Mouse (Mus musculus) layer of hippocampus, postnatal 10 days (tissue): Measurements from ENCODE around the gene Nek8. TPM values are rescaled to one million over a fixed set of nuclear protein-coding genes. Genes with fewer than 3 reads are reported as not detected.

Source experiments
- DNase-seq, 2 experiments: peaks; one replicate each; pipeline ENCODE4 v3.0.0; 2021; ENCODE audit warnings: low spot score in 2 of 2
- total RNA-seq, 2 experiments: library from RNA; stranded (reverse); gene quantifications; 2 replicates each; pipeline ENCODE4 v1.2.3; 2021

Gene Nek8
- total RNA-seq, 2 experiments from 2014 or later, result 6.2 to 6.4 TPM

DNA sequence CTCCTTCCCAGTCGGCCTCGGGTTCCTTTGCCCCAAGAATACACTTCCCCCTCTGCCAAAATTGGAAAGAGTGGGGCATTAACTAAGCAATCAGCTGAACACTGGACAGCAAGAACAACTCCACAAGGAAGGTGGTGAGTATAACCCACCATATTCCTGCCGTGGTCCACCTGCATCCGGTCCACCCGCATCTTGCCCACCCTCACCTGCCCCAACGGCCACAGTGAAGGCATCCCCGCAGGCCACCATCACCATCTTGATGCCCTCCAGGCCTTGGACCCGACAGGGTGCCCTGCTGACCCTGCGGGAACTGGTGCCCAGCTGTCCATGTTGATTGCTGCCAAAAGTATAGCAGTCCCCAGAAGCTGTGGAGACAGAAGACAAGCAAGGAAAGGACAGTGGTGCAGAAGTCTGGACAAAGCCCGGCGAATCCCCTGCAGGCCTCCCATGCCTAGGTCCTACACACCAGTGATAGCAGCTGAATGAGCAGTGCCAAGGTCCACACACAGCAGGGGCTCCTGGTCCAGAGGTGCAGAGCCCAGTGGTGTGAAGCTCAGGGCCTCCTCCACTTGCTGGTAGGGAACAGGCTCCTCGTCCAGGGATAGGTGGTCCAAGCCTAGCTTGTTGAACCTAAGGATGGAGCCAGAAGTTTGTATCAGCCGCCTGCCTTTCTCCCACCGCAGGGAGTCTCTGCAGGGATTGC is 9.1 kb downstream of the Nek8 start:
- DNase-seq, result no peak

DNA sequence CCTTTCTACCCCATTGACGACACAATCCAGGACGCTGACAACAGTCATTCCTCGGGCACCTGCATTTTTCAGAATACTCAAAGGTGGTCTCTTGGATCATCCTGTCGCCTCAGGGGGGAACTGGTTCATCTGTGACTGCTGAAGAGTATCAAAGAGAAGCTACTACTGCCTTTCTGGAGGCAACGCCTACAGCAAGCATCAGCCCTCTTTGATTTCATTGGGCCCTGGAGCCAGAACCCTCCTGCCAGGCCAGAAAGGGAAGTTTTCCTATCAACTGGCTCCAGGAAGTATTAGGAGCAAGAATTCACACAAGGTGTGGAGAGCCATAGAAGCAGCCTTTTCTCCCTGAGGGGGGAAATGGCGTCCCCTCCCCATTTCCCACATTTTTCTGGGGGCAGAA is 9.8 kb downstream of the Nek8 start:
- DNase-seq, result no peak

DNA sequence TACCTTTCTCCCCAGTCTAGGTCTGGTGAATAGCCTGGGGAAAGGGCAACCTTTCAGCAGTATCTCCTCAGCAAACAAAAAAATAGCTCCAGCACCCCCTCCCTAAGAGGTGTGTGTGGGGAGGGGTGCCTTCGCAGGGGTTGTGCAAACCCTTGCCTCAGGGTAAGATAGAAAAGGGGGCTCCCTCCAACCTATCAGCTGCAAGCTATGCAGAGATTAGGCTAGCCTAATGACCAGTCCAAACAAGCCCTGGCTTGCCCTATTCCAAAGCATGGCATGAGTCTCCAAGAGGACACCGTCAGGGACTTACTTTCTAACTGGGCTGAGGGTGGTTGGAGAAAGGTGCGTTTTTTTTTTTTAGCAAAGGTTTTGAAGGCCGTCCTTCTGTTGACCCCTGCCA is 10.3 kb downstream of the Nek8 start:
- no peak for DNase-seq

DNA sequence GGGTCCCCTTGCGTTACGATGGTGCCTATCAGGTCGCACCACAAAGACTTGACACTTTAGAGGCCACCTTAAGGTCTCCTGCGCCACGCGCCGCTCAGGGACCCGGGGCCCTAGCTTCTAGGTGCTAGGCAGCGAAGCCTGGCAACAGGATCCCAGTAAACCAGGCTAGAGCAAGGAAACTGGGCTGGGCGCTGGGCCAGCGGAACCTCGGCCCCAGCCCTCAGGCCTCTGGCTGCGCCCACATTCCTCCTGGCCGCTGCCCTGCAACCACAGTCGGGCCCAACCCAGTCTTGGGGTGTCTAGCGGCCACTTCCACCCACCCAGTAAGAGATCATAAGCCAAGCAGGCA is 10.7 kb downstream of the Nek8 start:
- DNase-seq, result peak in 1 of 2 experiments; percentile 70

DNA sequence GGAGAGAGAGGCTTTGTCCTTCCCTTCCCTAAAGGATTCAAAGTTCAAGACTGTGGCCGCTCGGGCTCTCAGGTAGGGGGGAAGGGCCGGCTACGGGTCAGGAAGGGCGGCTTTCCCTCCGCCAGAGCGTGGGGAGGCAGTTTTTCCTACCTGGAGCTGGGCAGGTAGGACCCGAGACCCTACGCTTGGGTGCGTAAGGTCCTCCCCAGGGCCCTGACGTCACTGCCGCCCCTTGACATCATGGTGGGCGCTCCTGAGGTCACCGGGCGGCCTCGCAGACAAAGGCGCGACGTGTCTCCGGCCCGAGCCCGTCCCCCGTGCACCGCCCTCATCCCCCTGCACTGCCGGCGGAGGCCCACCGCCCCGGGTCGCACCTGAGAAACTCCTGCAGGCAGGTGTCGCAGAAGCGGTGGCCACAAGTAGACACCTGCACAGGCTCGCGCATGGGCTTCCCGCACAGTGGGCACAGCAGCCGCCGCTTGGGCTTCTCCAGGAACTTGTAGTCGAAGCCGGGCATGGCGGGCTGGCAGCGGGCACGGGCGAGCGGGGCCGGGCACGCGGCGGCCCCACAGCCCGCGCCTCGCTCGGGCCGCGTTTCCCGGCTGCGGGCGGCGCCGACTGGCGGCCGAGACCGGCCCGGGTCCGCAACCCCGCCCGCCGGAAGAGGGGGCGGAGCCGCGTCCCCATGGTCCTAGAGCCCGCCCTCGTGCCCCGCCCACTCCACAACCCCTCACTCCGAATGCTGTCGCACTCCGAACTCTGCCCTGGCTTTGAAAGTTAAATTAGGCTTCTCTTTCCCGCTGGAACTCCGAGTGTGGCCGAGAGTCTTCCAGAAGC is 11.3 kb downstream of the Nek8 start, which contains the start of gene Traf4:
Traf4 (minus strand) TSS at position 666 of the 837 bp plus-strand sequence.
- peak; percentile 74 to 86 for DNase-seq

DNA sequence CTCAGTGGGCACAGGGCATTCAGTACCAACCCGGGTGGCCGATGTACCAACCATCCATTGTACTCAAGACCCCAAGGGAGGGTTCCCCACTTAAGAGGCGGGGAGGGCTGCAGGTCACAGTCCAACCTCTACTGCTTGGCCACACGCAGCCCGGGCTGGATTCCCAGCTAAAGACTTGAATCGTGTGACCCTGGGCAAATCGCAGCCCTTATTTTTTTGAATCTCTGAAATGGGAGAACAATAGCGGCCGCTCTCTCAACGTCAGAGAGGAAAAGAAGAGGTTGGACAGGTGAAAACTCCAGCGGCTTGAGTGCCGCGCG is 11.9 kb downstream of the Nek8 start:
- no peak for DNase-seq

DNA sequence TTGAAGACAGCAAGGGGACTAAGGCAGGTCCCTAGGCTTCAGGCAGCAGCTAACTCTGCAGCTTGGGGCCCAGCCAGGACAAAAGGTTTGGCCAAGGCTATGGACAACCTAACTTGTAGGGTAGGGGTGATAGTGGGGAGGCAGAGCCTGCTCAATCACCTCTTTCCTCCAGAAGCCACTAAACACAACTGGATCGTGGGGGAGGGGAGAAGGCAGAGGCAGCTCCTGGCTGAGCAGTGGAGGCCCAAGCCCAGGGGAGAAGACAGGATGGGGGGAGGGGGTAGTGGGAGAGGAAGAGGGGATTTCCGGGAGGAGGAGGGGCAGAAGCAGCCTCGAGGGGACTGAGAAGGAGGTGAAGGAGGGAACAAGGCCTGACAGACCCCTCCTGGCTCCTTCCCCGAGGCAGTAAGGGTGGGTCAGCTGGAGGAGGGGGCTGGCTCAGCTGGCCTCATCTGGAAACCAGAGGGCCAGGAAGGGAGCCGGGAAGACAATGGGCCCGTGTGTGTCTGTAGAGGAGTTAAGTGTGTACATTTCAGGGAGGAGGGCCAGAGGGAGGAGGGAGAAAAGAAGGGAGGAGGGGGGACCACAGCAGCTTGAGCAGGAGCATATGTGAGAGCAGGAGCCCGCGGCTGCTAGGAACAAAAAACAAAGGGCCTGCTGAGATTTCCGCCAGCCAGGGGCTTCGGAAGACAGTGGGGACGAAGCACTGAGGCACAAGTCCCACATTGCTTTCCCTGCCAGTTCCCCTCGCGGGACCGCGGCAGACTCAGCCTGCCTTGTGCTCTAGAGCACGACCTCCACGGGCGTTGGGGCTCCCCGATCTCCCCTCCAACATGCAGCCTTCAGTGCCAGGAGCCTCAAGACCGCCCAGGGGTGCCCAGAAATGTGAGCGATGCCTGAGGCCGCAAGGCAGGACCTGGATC is 12.5 kb downstream of the Nek8 start:
- DNase-seq, result peak; percentile 50 to 66

DNA sequence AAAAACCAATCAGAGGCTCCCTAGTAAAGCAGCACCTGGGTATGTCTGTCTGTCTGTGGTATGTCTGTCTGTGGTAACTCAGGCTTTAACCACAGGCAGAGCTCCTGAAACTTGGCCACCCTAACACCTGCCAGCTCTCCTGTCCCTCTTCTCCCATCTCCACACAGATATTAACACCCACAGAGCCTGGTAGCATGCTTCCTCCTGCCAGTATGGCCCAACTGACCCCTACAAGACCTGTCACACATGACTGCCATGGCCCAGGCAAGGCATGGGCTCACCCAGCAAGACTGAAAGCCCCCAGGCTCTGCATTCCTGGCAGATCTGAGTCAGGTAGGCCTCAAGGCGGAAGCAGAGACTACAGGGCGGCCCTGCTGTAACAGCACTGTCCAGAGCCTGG is 13.4 kb downstream of the Nek8 start:
- DNase-seq, result no peak

DNA sequence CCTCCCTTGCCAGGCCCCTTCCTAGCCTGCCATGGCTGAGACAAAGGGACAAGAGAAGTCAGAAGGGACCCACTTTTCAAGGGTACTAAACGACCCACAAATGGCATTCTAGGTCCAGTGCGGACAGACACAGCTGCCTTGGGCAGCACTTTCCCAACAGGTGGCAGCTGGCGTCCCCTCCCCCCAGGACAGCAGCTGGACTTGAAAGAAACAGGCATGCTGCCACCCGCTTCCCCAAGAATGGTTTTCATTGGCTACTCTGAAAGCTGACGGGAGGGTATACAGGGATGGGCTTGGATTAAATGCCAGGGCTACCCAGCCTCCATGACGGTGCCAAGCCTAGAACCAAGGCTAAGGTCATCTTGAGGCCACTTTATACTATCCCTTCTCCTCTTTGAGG is 14.0 kb downstream of the Nek8 start:
- DNase-seq, result peak; percentile 71 to 77

DNA sequence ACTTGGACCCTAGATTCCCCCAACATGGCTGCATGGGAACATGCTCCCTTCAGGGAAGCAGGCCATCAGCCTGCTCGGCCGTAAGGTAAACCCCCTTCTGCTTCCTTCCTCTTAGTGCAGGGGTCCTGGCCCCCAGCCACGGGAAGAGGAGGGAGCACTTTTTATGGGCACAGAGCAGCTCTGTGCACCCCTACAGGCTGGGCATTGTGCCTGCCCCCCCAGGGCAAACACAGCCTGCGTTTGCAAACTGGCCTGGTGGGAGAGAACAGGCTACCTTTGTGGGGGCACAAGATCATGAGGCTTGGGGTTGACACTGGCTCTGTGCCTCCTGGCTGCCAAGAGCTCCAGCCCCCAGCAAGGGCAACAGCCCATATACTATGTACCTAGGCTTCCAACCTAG is 14.5 kb downstream of the Nek8 start:
- DNase-seq, result peak; percentile 63 to 75

DNA sequence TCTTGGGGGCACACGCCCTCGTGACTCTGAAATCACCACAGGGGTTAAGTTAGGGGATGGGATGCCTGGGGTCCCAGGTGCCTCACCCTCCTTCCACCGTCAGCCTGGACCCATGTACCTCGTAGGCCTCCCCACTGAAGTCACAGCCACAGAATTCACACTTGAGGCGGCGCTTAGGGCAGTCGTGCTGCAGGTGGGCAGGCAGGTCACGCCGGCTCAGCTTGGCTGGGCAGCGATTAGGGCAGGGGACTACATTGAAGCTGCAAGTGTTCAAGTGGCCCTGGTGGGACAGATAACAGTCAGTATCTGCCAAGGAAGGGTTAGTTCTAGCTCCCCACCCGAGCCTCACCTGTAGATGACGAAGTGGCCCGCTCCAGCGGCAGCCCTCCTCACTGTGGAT is 15.3 kb downstream of the Nek8 start:
- no peak for DNase-seq

DNA sequence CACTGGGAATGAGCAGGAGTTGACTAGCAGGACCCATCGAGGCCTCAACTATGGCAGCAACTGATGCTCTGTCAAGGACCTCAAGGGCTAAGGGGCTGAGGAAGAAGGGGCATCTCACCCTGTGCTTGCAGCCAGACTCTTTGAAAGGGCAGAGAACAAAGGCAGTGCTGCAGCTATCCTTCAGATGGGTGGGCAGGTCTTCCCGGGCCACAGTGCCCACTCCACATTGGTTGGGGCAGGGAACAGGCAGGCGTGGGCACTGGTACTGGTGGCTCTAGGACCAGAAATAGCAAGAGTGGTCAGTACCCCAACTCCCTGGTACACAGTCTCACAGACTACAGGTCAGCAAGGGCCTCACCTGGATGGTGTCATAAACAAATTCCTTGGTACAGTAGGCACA is 15.8 kb downstream of the Nek8 start:
- no peak for DNase-seq

DNA sequence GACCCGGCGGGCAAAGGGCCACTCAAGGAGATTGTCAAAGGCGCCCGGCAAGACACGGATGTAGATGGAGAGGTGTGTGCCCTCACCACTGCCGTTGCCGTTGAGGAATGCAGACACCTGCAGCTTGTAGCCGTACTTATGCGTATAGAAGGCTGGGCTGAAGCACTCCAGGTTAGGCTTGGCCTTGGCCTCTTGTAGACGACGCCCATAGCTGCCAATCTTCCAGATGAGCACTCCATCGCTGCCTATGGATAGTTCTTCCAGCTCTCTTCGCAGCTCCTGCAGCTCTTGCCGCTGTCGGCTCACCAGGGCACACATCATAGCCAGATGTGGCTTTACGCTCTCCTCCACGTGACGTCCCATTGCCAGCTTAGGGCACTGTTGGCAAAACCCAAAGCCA is 16.3 kb downstream of the Nek8 start:
- no peak for DNase-seq

DNA sequence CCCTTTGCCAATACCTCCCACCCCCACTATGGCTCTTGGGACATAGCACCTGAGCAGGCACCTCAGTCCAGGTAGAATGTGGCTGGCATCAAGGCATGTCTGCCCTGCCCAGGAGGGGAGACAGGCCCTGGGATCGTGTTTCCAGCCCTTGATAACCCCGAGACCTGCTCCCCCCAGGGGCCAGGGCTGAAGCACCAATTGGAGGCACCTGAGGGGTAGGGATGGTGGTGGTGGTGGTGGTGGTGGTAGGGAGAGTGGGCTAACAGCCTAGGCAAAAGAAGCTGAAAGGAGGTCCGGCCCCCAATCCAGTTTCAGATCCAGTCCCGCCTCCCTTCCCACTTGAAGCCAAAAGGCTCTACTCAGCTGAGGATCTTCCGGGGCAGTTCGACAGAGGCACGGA is 16.9 kb downstream of the Nek8 start:
- no peak for DNase-seq

DNA sequence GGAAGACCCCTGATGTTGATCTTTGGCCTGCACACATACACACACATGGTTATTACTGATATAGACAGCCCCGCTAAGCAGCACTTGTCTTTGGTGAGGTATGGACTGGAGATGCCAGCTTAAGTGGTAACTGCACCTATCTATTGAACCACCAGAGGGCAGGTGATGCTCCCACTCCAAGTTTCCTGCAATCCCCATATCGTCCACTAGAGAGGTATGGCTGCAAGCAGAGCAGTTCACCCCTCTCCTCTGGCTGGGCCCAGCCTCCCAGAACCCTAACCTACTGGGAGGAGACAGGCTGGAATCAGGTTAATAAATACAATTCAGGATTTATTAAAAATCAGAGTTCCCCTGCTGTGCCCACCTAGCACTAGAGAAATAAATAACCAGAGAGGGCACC is 17.4 kb downstream of the Nek8 start:
- peak; percentile 81 to 86 for DNase-seq

DNA sequence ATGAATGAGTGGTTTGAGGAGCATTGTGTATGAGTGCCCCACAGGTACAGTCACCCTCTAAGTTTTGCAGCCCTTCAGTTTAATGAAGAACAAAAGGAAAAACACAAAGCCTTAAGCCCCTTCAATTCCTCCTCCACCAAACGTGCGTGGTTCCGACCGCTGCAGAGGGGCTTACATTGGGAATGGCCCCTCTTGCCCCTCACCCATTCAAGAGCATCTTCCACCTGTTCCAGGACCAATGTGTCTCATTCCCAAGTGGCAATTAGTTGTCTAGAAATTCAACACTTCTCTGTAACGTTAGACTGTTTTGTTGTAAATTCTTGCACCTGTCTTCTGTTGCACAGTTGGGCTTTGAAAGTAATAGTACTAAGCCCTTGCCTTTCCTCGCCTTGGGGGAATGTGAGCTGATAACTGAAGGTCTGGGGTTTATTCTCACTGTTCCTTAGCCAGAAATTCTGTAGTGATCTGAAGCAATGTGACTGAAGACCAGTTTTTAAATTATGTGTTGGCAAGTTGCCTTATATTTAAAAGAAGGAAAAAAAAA is 20.2 kb downstream of the Nek8 start:
- DNase-seq, result no peak

DNA sequence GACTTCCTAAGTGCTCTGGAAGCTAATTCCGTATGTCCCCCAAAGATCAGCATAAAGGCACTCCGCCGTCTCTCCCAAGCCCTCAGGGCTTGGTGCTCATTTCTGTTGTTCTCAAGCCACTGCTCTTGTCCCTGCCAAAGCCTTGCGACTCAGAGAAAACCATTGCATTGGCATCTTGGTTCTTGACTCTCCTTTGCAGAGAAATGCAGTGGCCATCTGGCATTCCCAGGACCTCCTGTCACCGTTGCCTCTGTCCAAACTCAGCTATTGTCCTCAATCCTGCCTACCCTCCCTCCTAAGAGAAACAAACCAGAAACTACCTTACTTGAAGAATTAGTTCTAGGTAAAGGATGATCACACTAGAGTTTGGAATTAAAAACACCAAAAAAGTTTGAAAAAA is 20.8 kb downstream of the Nek8 start:
- no peak for DNase-seq

DNA sequence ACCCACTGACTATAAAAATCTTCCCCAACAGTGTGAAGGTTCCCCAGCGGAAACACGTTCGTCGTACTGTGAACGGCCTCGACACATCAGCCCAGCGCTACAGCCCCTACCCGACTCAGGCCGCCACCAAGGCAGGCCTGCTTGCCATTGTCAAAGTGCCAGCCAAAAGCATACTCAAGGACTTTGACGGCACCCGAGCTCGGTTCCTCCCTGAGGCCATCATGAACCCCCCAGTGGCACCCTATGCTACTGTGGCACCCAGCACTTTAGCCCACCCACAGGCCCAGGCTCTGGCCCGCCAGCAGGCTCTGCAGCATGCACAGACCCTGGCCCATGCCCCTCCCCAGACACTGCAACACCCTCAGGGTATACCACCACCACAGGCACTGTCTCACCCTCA is 22.7 kb downstream of the Nek8 start:
- DNase-seq, result no peak

DNA sequence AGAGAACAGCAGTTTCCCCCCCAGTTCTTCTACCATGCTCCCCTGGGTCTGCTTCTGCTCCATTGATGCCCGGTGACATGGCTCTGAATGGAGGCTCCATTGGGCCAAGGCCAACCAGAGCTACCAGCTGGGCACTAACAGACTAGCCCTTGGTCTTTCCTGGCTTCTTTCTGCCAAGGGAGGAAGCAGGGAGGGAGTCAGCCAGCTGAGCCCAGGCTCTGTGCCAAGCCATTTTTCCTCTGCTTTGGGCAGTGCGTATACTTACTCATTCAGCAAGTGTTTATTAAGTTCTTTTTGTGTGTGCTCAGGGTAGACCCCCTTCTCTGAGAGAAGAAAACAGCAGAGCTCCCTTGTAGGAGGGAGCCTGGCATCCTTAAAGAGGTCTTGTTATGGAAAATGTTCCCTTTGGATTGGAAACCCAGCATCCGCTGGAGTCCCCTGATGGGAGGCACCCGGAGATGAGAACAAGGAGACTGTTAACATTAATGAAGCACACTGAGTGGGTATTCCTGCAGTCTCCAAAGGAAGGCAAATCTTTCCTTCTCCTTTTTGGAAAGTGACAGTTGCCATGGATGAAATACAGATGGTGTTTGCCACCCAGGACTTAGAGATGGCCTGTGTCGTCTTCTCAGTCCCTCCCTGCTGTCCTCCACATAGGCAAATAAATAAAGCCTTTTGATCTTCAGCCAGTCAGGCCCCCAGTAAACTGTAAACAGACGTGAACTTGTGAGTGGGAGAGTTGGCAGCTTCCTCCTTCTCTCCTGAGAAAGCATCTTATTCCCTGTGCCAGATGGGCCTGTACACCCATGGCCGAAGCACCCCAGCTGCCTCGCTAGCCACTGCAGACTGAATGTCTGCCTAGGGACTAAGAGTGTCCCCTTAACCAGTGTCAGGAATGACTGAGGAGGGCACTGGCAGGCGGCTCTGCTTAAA is 23.9 kb downstream of the Nek8 start:
- peak; percentile 88 to 90 for DNase-seq

DNA sequence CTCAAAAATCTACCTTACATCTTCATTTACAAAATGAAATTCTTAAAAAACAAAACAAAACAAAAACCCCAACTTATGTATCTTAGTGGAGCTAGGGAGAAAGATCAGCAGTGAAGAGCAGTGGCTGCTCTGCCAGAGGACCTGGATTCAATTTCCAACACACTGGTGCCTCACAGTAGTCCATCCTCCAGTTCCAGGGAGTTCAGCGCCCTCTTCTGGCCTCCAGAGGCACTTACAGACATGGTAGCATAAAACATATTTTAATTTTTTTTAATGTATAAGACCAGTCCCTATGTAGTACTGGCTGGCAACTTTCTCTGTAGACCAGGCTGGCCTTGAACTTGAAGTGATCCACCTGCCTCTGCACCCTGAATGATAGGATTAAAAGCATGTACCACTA is 25.3 kb downstream of the Nek8 start:
- DNase-seq, result no peak
